Mouse (Mus musculus): ENCODE measurements around the gene Vps13d. TPM values are rescaled to one million over a fixed set of nuclear protein-coding genes. Genes with fewer than 3 reads are reported as not detected.

Gene Vps13d
- polyA plus RNA-seq, 1 experiment from 2014 or later = 7.9 TPM

DNA sequence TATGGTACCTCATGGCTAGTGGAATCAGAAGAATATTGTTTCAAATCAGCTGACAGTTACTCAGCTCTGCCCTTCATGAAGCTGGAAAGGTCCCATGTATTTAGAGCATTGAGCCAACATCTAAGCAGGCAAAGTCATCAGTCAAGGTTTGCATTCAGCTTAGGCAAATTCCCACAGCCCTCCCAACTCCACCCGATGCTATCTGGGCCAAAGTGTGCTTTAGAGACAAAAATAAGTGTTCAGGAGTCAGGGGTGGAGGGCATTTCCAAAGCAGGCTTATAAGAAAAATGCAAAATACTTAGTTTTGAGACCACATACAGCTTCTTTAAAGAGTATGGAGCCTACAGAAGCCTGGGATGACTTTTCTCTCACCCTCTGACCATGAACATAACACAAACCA, 95.5 kb downstream of the Vps13d start:
- Histone ChIP-seq H3K4me2 (ENCODE audit: low read depth, low read length, severe bottlenecking) (no peak overlapping the region), H3K36me3 (ENCODE audit: control insufficient read depth, insufficient read depth, low read length) (no peaks in the 10 kb centered on the region), H3K4me3 (ENCODE audit: low read depth, low read length) (no peak overlapping the region), H3K4me1 (replicated peaks; ENCODE audit: control insufficient read depth, insufficient read depth, low read length) (no peaks in the 10 kb centered on the region), H3K9ac (ENCODE audit: low read length) (no peak overlapping the region), H3K27ac (ENCODE audit: low read depth, low read length) (no peak overlapping the region), H3K27me3 (ENCODE audit: control insufficient read depth, insufficient read depth, low read length) (no peaks in the 10 kb centered on the region), H3K9me3 (ENCODE audit: control insufficient read depth, low read length) (no peaks in the 10 kb centered on the region)
- DNase-seq (ENCODE audit: low spot score) (no peak), ATAC-seq (replicated peaks; ENCODE audit: low FRiP score) (no peak)
- WGBS = 88% methylated on average over 1 of the region's 1 CpGs

GRCm38 (mm10) chr4:145097974-145098373, 96.8 kb downstream of the Vps13d start:
- DNase-seq (ENCODE audit: low spot score) (no peak), ATAC-seq (replicated peaks; ENCODE audit: low FRiP score) (no peak)
- Histone ChIP-seq H3K4me1 (replicated peaks; ENCODE audit: control insufficient read depth, insufficient read depth, low read length) (no peaks in the 10 kb centered on the region), H3K27me3 (ENCODE audit: control insufficient read depth, insufficient read depth, low read length) (no peaks in the 10 kb centered on the region), H3K36me3 (ENCODE audit: control insufficient read depth, insufficient read depth, low read length) (no peaks in the 10 kb centered on the region), H3K9me3 (ENCODE audit: control insufficient read depth, low read length) (no peaks in the 10 kb centered on the region), H3K4me3 (ENCODE audit: low read depth, low read length) (no peak overlapping the region), H3K27ac (ENCODE audit: low read depth, low read length) (no peak overlapping the region), H3K4me2 (ENCODE audit: low read depth, low read length, severe bottlenecking) (no peak overlapping the region), H3K9ac (ENCODE audit: low read length) (no peak overlapping the region)
- 92% methylated on average over 3 of the region's 3 CpGs for WGBS

DNA sequence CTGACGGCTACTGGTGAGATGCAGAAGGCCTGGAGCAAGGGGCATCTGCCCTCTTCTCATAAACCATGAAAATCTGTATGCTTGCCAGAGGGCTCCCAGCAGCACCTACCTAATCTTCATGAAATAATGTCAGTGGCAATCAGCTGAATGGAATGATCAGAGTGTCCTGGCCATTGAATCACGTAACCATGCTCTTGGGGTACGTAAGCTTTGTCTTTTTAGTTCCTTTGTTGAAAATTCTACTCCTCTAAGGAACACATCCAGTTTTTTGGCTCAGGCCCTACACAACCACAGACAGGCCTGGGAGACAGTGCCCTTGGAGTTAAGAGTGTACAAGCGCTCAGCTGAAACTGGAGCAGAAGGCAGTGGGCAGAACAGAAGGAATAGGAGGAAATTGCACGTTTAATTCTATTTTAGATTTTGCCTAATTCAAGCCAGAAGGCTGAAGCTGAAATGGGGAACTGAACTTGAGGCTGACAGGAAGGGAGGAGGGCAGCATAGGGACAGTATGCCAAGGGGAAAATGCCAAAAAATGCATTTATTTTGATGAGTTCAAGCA, 98.2 kb downstream of the Vps13d start:
- no peak overlapping the region for H3K4me2 ChIP-seq (ENCODE audit: low read depth, low read length, severe bottlenecking)

GRCm38 (mm10) chr4:145086509-145086908, 108.3 kb downstream of the Vps13d start:
- no peak overlapping the region for H3K4me3 ChIP-seq (ENCODE audit: low read depth, low read length)
- ATAC-seq (replicated peaks; ENCODE audit: low FRiP score) (no peak), DNase-seq (ENCODE audit: low spot score) (no peak)
- no peaks in the 10 kb centered on the region for H3K9me3 ChIP-seq (ENCODE audit: control insufficient read depth, low read length)
- H3K9ac ChIP-seq (ENCODE audit: low read length) = no peak overlapping the region
- 93% methylated on average over 4 of the region's 4 CpGs for WGBS
- no peak overlapping the region for H3K27ac ChIP-seq (ENCODE audit: low read depth, low read length)
- no peaks in the 10 kb centered on the region for H3K27me3 ChIP-seq (ENCODE audit: control insufficient read depth, insufficient read depth, low read length)
- no peaks in the 10 kb centered on the region for H3K4me1 ChIP-seq (replicated peaks; ENCODE audit: control insufficient read depth, insufficient read depth, low read length)
- H3K36me3 ChIP-seq (ENCODE audit: control insufficient read depth, insufficient read depth, low read length) = no peaks in the 10 kb centered on the region
- H3K4me2 ChIP-seq (ENCODE audit: low read depth, low read length, severe bottlenecking) = no peak overlapping the region

More for the DNA sequence above, 98.2 kb downstream of the Vps13d start:
- H3K9me3 ChIP-seq (ENCODE audit: control insufficient read depth, low read length) = no peaks in the 10 kb centered on the region
- no peaks in the 10 kb centered on the region for H3K36me3 ChIP-seq (ENCODE audit: control insufficient read depth, insufficient read depth, low read length)
- no peaks in the 10 kb centered on the region for H3K4me1 ChIP-seq (replicated peaks; ENCODE audit: control insufficient read depth, insufficient read depth, low read length)
- WGBS = 88% methylated on average over 5 of the region's 5 CpGs
- no peak for ATAC-seq (replicated peaks; ENCODE audit: low FRiP score)
- no peak overlapping the region for H3K4me3 ChIP-seq (ENCODE audit: low read depth, low read length)
- H3K27me3 ChIP-seq (ENCODE audit: control insufficient read depth, insufficient read depth, low read length) = no peaks in the 10 kb centered on the region
- H3K9ac ChIP-seq (ENCODE audit: low read length) = no peak overlapping the region
- H3K27ac ChIP-seq (ENCODE audit: low read depth, low read length) = no peak overlapping the region
- DNase-seq (ENCODE audit: low spot score) = no peak

GRCm38 (mm10) chr4:145079324-145079723, 115.5 kb downstream of the Vps13d start:
- H3K27me3 ChIP-seq (ENCODE audit: control insufficient read depth, insufficient read depth, low read length) = no peaks in the 10 kb centered on the region
- ATAC-seq (replicated peaks; ENCODE audit: low FRiP score) (no peak), DNase-seq (ENCODE audit: low spot score) (no peak)
- no peaks in the 10 kb centered on the region; the same call in 1 of the 2 replicates for H3K36me3 ChIP-seq (ENCODE audit: control insufficient read depth, insufficient read depth, low read length)
- no peak overlapping the region for H3K4me2 ChIP-seq (ENCODE audit: low read depth, low read length, severe bottlenecking)
- no peak overlapping the region for H3K27ac ChIP-seq (ENCODE audit: low read depth, low read length)
- H3K9ac ChIP-seq (ENCODE audit: low read length) = no peak overlapping the region
- H3K4me3 ChIP-seq (ENCODE audit: low read depth, low read length) = no peak overlapping the region
- H3K9me3 ChIP-seq (ENCODE audit: control insufficient read depth, low read length) = no peaks in the 10 kb centered on the region
- H3K4me1 ChIP-seq (replicated peaks; ENCODE audit: control insufficient read depth, insufficient read depth, low read length) = no peaks in the 10 kb centered on the region
- WGBS = 84% methylated on average over 2 of the region's 2 CpGs

- ATAC-seq (replicated peaks; ENCODE audit: low FRiP score) (no peak), DNase-seq (ENCODE audit: low spot score) (no peak)
- Histone ChIP-seq H3K9me3 (ENCODE audit: control insufficient read depth, low read length) (no peaks in the 10 kb centered on the region), H3K4me1 (replicated peaks; ENCODE audit: control insufficient read depth, insufficient read depth, low read length) (no peaks in the 10 kb centered on the region), H3K36me3 (ENCODE audit: control insufficient read depth, insufficient read depth, low read length) (no peaks in the 10 kb centered on the region; the same call in 1 of the 2 replicates), H3K27me3 (ENCODE audit: control insufficient read depth, insufficient read depth, low read length) (no peaks in the 10 kb centered on the region), H3K9ac (ENCODE audit: low read length) (no peak overlapping the region), H3K4me2 (ENCODE audit: low read depth, low read length, severe bottlenecking) (no peak overlapping the region), H3K4me3 (ENCODE audit: low read depth, low read length) (no peak overlapping the region), H3K27ac (ENCODE audit: low read depth, low read length) (no peak overlapping the region)
- 73% methylated on average over 2 of the region's 2 CpGs for WGBS
These were observed 120.5 kb downstream of the Vps13d start for GRCm38 (mm10) chr4:145074276-145074675.

DNA sequence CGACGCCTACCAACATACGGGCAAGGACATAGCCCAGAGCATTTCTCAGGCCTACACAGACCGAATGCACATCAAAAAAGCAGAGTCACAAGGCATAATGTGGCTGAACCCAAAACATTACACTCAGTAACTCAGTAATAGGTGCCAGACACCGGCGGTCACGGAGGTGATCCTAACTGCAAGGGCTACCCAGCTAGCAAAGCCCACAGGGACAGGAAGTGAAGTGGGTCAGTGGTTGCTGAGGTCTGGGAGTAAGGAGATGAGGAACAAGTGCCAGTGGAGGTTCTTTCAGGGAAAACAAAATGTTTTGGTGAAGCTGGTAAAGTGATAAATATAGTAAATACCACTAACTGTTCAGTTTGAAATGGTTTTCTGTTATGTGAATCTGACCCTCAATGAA, 121.1 kb downstream of the Vps13d start:
- 82% methylated on average over 7 of the region's 7 CpGs for WGBS
- Histone ChIP-seq H3K4me1 (replicated peaks; ENCODE audit: control insufficient read depth, insufficient read depth, low read length) (no peaks in the 10 kb centered on the region), H3K4me3 (ENCODE audit: low read depth, low read length) (no peak overlapping the region), H3K27me3 (ENCODE audit: control insufficient read depth, insufficient read depth, low read length) (no peaks in the 10 kb centered on the region), H3K9me3 (ENCODE audit: control insufficient read depth, low read length) (no peaks in the 10 kb centered on the region), H3K9ac (ENCODE audit: low read length) (no peak overlapping the region), H3K4me2 (ENCODE audit: low read depth, low read length, severe bottlenecking) (no peak overlapping the region), H3K36me3 (ENCODE audit: control insufficient read depth, insufficient read depth, low read length) (no peaks in the 10 kb centered on the region; the same call in 1 of the 2 replicates), H3K27ac (ENCODE audit: low read depth, low read length) (no peak overlapping the region)
- ATAC-seq (replicated peaks; ENCODE audit: low FRiP score) = no peak
- DNase-seq (ENCODE audit: low spot score) = no peak

GRCm38 (mm10) chr4:145071942-145072341, 122.9 kb downstream of the Vps13d start:
- H3K9ac ChIP-seq (ENCODE audit: low read length) = no peak overlapping the region
- H3K4me3 ChIP-seq (ENCODE audit: low read depth, low read length) = no peak overlapping the region
- H3K36me3 ChIP-seq (ENCODE audit: control insufficient read depth, insufficient read depth, low read length) = no peaks in the 10 kb centered on the region; the same call in 1 of the 2 replicates
- no peaks in the 10 kb centered on the region for H3K27me3 ChIP-seq (ENCODE audit: control insufficient read depth, insufficient read depth, low read length)
- H3K9me3 ChIP-seq (ENCODE audit: control insufficient read depth, low read length) = no peaks in the 10 kb centered on the region
- no peak overlapping the region for H3K27ac ChIP-seq (ENCODE audit: low read depth, low read length)
- H3K4me2 ChIP-seq (ENCODE audit: low read depth, low read length, severe bottlenecking) = no peak overlapping the region
- 94% methylated on average over 7 of the region's 7 CpGs for WGBS
- ATAC-seq (replicated peaks; ENCODE audit: low FRiP score) (no peak), DNase-seq (ENCODE audit: low spot score) (no peak)
- H3K4me1 ChIP-seq (replicated peaks; ENCODE audit: control insufficient read depth, insufficient read depth, low read length) = no peaks in the 10 kb centered on the region; the same call in 1 of the 2 replicates

DNA sequence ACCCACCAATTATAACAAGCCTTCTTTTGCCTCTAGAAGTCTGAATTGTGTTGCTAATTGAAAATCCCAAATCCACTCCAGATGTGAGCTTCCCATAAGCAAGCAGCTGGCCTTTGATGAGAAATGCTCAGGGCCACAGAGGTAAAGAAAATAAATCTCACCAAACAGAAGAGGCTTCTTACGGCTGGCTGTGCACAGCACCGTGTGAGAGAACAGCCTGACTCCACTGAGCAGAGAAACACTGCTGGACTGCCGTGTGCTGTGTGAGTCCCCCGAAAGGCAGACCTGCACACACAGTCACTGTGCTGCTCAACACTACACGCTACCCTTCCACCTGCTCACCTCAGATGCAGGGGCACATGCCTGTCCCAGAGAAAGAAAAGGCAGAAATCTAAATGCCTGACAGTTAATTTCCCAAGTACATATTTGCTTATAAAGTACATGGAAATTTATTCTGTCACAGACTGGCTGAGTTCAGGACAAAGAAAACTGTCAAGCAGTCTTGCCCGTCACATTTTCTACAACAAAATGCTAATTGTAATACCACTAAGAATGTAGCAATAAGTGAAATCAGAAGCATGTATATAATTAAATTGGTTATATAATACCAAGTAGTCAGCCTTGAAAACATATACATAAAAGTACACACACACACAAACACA, 127.7 kb downstream of the Vps13d start:
- Histone ChIP-seq H3K4me2 (ENCODE audit: low read depth, low read length, severe bottlenecking) (no peak overlapping the region), H3K36me3 (ENCODE audit: control insufficient read depth, insufficient read depth, low read length) (no peaks in the 10 kb centered on the region; the same call in 1 of the 2 replicates), H3K27me3 (ENCODE audit: control insufficient read depth, insufficient read depth, low read length) (no peaks in the 10 kb centered on the region), H3K27ac (ENCODE audit: low read depth, low read length) (peak overlapping the region; percentile 37; the same call in 1 of the 2 replicates), H3K9ac (ENCODE audit: low read length) (no peak overlapping the region), H3K4me3 (ENCODE audit: low read depth, low read length) (no peak overlapping the region), H3K4me1 (replicated peaks; ENCODE audit: control insufficient read depth, insufficient read depth, low read length) (no peaks in the 10 kb centered on the region; the same call in 1 of the 2 replicates), H3K9me3 (ENCODE audit: control insufficient read depth, low read length) (no peaks in the 10 kb centered on the region)
- DNase-seq (ENCODE audit: low spot score) (no peak), ATAC-seq (replicated peaks; ENCODE audit: low FRiP score) (peak; percentile 64)
- 31% methylated on average over 6 of the region's 6 CpGs for WGBS

Measured in forebrain, embryonic 11.5 days (tissue).